Mouse (Mus musculus): Measurements from ENCODE around the gene Acoxl. TPM values are rescaled to one million over a fixed set of nuclear protein-coding genes. Genes with fewer than 3 reads are reported as not detected.

Gene Acoxl
- polyA plus RNA-seq, 1 experiment = not detected

GRCm38 (mm10) chr2:128079316-128079715 is 240.6 kb downstream of the Acoxl start:
- Histone ChIP-seq H3K27ac (ENCODE audit: insufficient read depth, low read length) (no peak overlapping the region), H3K4me1 (ENCODE audit: control insufficient read depth, insufficient read depth, low read length) (no peaks in the 10 kb centered on the region), H3K4me3 (ENCODE audit: insufficient read depth, low read length) (no peak overlapping the region)
- TF ChIP-seq POLR2A (IDR thresholded peaks at IDR 0.05; ENCODE audit: extremely low read depth, insufficient read depth, low read length) (no peak), CTCF (IDR thresholded peaks at IDR 0.05; ENCODE audit: extremely low read depth, insufficient read depth, low read length) (no peak)

DNA sequence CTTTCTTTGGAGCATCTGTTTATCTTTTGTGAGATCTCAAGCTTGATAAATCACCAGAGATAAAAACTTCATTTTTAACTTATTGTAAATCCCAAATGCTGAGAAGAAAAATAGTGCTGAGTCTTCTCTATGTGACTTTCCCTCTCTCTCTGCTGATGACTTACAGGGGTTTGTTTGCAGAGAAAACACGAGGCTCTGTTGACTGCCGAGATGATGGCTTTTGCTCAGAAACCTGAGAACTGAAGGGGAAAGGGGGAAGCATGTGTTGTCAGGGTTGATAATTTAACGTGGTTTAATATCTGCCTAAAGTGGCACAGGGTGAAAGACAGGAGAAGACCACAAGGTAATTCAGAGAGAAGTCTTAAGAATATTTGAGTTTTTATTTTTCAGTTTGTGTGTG is 245.2 kb downstream of the Acoxl start:
- Histone ChIP-seq H3K27ac (ENCODE audit: insufficient read depth, low read length) (no peak overlapping the region), H3K4me3 (ENCODE audit: insufficient read depth, low read length) (no peak overlapping the region), H3K4me1 (ENCODE audit: control insufficient read depth, insufficient read depth, low read length) (peaks cover 2% of the 10 kb centered on the region; the same call in 1 of the 2 replicates)
- TF ChIP-seq POLR2A (IDR thresholded peaks at IDR 0.05; ENCODE audit: extremely low read depth, insufficient read depth, low read length) (no peak), CTCF (IDR thresholded peaks at IDR 0.05; ENCODE audit: extremely low read depth, insufficient read depth, low read length) (no peak)

DNA sequence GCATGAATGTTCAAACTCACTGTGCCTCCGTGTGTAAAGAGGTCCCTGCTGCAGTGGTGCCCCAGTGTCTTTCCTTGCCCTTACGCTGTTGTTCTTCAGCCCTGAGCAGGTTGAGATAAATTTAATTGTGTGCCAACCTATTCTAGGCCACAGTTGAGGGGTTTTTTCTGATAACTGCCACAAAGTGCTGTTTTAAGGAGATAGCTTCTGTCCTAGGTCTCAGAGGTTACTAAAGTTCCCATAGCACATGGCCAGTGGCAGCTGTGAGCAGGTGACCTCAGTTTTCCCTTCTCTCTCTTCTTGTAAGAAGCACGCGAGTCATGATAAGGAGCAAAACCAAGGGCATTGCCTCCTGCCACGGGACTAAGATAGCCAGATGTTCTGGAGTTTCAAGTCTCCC is 245.9 kb downstream of the Acoxl start:
- Histone ChIP-seq H3K4me1 (ENCODE audit: control insufficient read depth, insufficient read depth, low read length) (peaks cover 2% of the 10 kb centered on the region; the same call in 1 of the 2 replicates), H3K27ac (ENCODE audit: insufficient read depth, low read length) (no peak overlapping the region), H3K4me3 (ENCODE audit: insufficient read depth, low read length) (no peak overlapping the region)
- TF ChIP-seq POLR2A (IDR thresholded peaks at IDR 0.05; ENCODE audit: extremely low read depth, insufficient read depth, low read length) (no peak), CTCF (IDR thresholded peaks at IDR 0.05; ENCODE audit: extremely low read depth, insufficient read depth, low read length) (no peak)

DNA sequence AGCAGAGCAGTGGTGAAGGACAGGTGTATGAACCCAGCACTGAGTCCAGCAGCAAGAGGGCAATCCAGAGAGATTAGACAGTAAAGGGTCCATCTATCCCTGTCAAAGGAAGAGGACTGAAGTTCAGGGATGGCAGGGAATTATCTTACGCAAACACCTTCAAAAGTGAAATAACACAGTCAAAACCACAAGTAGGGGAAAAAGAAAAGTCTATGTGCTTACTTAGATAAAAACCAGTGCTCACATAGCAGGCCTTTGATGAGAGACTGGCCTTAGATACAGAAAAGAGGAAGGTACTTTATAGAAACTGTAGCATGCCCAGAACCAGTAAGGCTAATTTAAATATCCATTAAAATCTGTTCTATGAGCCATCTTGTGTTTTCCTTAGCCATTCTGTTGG is 246.8 kb downstream of the Acoxl start:
- Histone ChIP-seq H3K4me3 (ENCODE audit: insufficient read depth, low read length) (no peak overlapping the region), H3K27ac (ENCODE audit: insufficient read depth, low read length) (no peak overlapping the region), H3K4me1 (ENCODE audit: control insufficient read depth, insufficient read depth, low read length) (peaks cover 2% of the 10 kb centered on the region; the same call in 1 of the 2 replicates)
- no peak for TF ChIP-seq POLR2A (IDR thresholded peaks at IDR 0.05; ENCODE audit: extremely low read depth, insufficient read depth, low read length)
- TF ChIP-seq CTCF (IDR thresholded peaks at IDR 0.05; ENCODE audit: extremely low read depth, insufficient read depth, low read length) = no peak

DNA sequence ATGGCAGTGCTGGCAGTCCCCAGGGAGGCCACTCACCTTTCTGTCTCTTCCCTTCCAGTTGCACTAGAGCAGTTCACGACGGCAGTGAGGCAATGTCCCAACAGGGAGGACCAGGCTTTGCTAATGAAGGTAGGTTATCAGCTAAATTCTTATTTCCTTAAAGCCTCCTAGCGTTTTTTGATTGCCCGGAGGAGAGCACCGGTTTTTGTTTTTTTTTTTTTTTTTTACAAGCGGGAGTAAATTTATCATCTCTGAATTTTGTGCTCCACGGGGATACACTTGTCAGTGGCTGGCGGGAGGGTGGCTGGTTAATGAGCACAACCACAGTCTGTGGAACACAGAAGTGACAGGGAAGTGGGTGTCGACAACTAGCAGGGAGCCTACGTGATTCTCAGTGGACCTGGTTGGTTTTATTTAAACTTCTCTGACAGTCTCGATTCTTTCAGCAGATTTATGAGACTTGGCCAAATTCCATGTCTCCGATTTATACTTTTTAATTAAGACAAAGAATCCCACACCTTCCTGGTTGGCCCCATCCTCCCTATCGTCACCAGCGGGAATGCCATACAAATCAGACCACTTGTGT is 247.7 kb downstream of the Acoxl start:
- Histone ChIP-seq H3K4me1 (ENCODE audit: control insufficient read depth, insufficient read depth, low read length) (peaks cover 2% of the 10 kb centered on the region; the same call in 1 of the 2 replicates), H3K4me3 (ENCODE audit: insufficient read depth, low read length) (no peak overlapping the region), H3K27ac (ENCODE audit: insufficient read depth, low read length) (no peak overlapping the region)
- TF ChIP-seq CTCF (IDR thresholded peaks at IDR 0.05; ENCODE audit: extremely low read depth, insufficient read depth, low read length) (no peak), POLR2A (IDR thresholded peaks at IDR 0.05; ENCODE audit: extremely low read depth, insufficient read depth, low read length) (no peak)

GRCm38 (mm10) chr2:128086996-128087526 is 248.4 kb downstream of the Acoxl start:
- peaks cover 2% of the 10 kb centered on the region; the same call in 1 of the 2 replicates for H3K4me1 ChIP-seq (ENCODE audit: control insufficient read depth, insufficient read depth, low read length)
- H3K27ac ChIP-seq (ENCODE audit: insufficient read depth, low read length) = no peak overlapping the region
- no peak overlapping the region for H3K4me3 ChIP-seq (ENCODE audit: insufficient read depth, low read length)
- TF ChIP-seq POLR2A (IDR thresholded peaks at IDR 0.05; ENCODE audit: extremely low read depth, insufficient read depth, low read length) (no peak), CTCF (IDR thresholded peaks at IDR 0.05; ENCODE audit: extremely low read depth, insufficient read depth, low read length) (no peak)

DNA sequence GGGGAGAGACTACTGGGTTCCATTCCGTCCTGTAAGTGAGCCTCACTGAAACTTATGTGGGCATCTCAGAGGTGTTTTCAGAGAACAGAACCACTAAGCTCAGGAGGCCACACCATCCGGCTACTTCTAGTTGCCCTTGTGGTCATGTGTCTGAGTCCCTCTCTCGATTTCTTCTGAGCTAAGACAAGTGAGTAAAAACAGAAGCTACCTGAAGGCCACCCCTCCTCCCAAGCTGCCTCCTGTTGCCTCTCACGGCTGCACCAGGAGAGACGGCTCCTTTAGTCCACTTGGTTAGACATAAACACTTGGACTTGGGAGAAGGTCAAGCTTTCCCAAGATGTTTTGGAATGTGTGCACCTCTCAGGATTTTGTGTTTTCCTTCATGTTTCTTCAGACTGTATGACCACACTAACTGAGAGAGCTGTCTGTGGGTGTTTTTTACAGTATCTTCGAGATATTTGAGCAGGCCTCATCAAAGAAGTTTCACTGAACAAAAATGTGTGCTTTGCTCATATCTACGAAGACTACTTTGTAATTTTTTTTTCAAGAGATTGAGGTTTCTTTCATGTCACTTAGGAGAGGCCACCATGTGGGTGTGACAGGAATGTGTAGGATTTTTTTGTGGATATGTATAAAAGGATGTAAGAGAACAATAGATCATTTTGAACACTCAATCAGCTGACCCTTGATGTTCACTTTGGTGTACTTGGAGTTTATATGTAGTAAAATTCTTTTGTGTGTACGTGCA is 249.3 kb downstream of the Acoxl start:
- TF ChIP-seq POLR2A (IDR thresholded peaks at IDR 0.05; ENCODE audit: extremely low read depth, insufficient read depth, low read length) (no peak), CTCF (IDR thresholded peaks at IDR 0.05; ENCODE audit: extremely low read depth, insufficient read depth, low read length) (no peak)
- no peak overlapping the region for H3K27ac ChIP-seq (ENCODE audit: insufficient read depth, low read length)
- H3K4me3 ChIP-seq (ENCODE audit: insufficient read depth, low read length) = no peak overlapping the region
- H3K4me1 ChIP-seq (ENCODE audit: control insufficient read depth, insufficient read depth, low read length) = peaks cover 2% of the 10 kb centered on the region; the same call in 1 of the 2 replicates

- no peak overlapping the region for H3K4me3 ChIP-seq (ENCODE audit: insufficient read depth, low read length)
- H3K4me1 ChIP-seq (ENCODE audit: control insufficient read depth, insufficient read depth, low read length) = peaks cover 2% of the 10 kb centered on the region; the same call in 1 of the 2 replicates
- TF ChIP-seq POLR2A (IDR thresholded peaks at IDR 0.05; ENCODE audit: extremely low read depth, insufficient read depth, low read length) (no peak), CTCF (IDR thresholded peaks at IDR 0.05; ENCODE audit: extremely low read depth, insufficient read depth, low read length) (no peak)
- H3K27ac ChIP-seq (ENCODE audit: insufficient read depth, low read length) = no peak overlapping the region
These were observed 251.7 kb downstream of the Acoxl start for GRCm38 (mm10) chr2:128090283-128090885.

All from cortical plate, adult 2 months (tissue).